Mouse (Mus musculus) thymus, postnatal 4 days (tissue): ENCODE measurements around the gene Slc25a42.
A peak's percentile ranks its signal among the peaks of the same experiment; 100 is the strongest.

Experiments used
- DNase-seq: peaks from one replicate; pipeline ENCODE4 v3.0.0; 2021

Slc25a42 gene

GRCm38 (mm10) chr8:70214411-70214810 lies 2.3 kb upstream of the Slc25a42 start:
- DNase-seq = no peak

DNA sequence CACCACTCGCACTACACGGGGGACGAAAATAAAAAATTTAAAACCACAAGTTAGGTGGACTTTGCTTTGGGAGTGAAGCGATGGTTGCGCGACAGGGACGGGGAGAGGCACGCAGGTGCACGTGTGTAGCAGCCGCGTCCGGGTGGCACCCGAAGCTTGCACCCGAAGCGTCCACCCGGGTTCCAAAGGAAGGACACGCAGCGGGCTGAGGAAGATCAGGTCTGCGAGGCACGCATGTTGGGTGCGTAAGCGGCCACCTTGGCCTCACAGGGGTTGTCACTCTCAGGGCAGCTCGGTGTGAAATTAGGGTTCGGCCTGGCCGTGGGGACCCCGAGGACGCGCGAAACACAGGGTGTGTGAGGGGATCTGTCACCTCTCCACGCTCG lies 386 bp downstream of the Slc25a42 start:
- no peak for DNase-seq

DNA sequence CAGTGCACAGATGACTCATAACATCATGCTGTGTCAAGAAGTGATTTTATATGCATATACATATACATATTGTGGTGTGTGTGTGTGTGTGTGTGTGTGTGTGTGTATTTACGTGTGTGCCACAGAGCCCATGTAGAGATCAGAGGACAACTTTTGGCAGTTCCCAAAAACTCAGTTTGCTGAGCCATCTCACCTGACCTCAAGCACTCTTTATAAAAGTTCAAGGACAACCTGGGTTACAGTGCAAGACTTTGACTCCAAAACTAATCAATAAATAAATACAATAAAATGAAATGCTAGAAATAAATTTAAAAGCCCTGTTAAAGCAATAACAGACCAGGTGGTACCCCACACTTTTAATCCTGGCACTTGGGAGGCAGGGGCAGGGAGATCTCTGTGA lies 830 bp downstream of the Slc25a42 start:
- DNase-seq = no peak

- DNase-seq = no peak
These were observed 1.6 kb downstream of the Slc25a42 start for GRCm38 (mm10) chr8:70210538-70210937.

DNA sequence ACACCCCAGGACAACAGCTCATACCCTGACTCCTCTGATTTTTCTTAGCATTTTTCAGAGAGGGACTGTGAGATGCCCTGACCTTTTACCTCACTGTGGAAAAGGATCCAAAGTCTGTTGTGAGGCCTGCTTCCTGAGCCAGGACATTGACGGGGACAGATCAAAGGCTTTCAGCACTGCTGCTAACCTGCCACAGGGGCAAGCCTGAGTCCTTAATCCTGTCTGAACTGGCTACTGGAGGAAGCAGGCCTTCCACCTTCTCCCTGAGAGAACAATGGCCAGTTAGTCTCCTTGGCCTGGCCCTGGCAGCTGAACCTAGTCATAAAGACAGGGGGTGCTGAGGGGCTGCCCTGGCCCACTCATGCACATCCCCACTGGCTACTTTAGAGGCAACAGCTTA lies 4.0 kb downstream of the Slc25a42 start:
- DNase-seq = no peak

DNA sequence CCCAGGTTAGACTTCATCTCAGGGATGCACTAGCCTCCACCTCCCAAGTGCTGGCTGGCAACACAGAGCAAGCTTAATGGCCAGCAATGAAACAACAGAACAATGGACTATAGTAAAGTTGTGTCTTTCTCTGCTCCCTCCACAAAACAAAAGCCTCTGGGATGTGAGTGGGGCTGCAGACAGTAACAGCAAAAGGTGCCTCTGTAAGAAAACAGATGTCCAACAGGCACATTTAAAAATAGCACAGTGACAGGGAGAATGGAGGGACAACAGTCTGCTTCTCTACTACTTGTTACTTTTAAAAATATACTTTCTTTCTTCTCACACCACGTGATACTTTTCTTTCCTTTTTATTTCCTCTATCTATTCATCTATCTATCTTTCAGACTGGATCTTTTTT lies 7.3 kb downstream of the Slc25a42 start:
- no peak for DNase-seq

GRCm38 (mm10) chr8:70203072-70203471 lies 9.0 kb downstream of the Slc25a42 start:
- no peak for DNase-seq

DNA sequence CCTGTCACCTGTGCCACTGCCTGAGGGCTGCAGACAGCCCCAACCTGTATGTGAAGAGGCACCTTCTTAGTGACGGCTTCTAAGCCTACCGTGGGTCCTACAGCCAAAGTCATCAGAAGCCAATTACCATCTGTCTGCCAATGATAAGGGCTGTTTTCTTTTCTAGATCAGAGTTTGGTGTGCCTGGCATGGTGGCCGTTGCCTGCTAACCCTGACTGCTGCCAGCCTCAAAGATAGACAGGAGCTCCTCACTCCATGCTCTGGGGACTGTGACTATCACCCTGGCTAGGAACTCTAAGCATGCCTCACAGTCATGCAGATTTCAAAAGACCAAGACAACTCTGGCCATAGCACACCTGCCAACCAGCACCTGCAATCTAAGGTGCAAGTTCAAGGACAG lies 10.7 kb downstream of the Slc25a42 start:
- DNase-seq = no peak

DNA sequence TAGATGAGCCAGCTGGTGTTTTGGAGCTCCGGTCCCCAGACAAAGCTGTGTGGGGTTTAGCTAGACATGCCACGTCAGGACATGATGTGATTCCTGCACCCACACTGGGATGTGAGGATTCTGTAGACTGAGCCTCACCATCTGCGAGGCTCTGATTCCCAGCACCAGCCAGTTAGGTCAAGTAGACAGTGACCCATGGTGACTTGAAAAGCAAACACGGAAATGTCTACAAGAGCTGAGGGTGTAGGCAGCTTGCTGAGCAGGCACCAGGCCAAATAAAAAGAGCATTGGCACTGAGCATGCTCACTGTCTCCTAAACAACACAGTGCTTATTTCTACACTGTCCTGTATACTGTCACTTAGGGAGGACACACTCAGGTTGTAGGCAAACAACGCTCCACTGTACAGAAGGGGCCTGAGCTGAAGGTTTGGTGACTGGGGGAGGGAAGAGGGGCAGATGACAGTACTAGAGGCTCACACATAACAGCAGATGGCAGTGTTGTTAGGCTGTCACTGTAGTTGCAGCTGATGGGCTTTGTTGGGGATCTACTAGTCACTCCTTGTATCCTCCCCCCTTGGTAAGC lies 11.9 kb downstream of the Slc25a42 start:
- peak; percentile 27 for DNase-seq

- no peak for DNase-seq
These were observed 14.5 kb downstream of the Slc25a42 start for GRCm38 (mm10) chr8:70197603-70198002.

GRCm38 (mm10) chr8:70195762-70196161 lies 16.3 kb downstream of the Slc25a42 start:
- no peak for DNase-seq

- DNase-seq = no peak
These were observed 17.9 kb downstream of the Slc25a42 start for GRCm38 (mm10) chr8:70194191-70194590.

GRCm38 (mm10) chr8:70193238-70193637 lies 18.9 kb downstream of the Slc25a42 start:
- no peak for DNase-seq

GRCm38 (mm10) chr8:70188707-70189106 lies 23.4 kb downstream of the Slc25a42 start:
- DNase-seq = no peak

GRCm38 (mm10) chr8:70183194-70183593 lies 28.9 kb downstream of the Slc25a42 start:
- no peak for DNase-seq

- no peak for DNase-seq
These were observed 30.2 kb downstream of the Slc25a42 start for GRCm38 (mm10) chr8:70181903-70182252.

GRCm38 (mm10) chr8:70181212-70181902 lies 30.7 kb downstream of the Slc25a42 start:
- DNase-seq = no peak

- no peak for DNase-seq
These were observed 33.0 kb downstream of the Slc25a42 start for GRCm38 (mm10) chr8:70179082-70179481.

GRCm38 (mm10) chr8:70178231-70178630 lies 33.9 kb downstream of the Slc25a42 start:
- DNase-seq = no peak

DNA sequence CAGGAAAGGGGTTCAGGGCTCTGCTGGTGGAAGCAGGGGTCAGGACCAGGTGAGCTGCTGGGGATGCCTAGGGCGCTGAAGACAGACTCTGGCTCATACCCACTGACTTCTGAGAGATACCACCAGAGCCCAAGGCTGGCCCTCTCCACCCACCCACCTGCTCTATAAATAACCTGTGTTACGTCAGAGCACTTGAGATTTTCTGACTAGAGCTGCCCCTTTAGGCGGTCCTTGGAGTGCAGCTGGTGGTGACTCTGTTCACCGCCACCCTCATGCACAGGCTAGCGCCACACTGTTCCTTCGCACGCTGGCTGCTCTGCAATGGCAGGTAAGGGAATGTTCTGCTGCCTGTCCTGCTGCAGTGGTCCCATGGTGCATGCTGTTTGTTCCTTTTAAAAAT lies 38.0 kb downstream of the Slc25a42 start:
- DNase-seq = no peak

DNA sequence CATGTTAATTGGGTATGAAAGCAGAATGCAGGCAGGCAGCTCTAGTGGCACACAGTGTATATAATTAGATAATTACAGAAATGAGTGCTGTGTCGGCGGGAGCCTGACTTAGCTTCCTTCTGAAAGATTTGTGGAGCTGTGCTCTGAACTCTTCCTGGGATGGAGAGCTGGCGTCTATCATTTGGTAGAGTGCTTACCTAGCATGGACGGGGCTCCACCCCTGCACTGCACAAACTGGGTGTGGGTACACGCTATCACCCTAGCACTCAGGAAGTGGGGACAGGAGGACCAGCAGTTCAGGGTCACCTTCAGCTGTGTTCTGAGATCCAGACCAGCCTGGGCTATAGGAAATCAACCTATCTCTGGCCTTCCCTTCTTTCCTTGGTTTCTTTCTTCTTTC lies 38.8 kb downstream of the Slc25a42 start:
- DNase-seq = no peak

DNA sequence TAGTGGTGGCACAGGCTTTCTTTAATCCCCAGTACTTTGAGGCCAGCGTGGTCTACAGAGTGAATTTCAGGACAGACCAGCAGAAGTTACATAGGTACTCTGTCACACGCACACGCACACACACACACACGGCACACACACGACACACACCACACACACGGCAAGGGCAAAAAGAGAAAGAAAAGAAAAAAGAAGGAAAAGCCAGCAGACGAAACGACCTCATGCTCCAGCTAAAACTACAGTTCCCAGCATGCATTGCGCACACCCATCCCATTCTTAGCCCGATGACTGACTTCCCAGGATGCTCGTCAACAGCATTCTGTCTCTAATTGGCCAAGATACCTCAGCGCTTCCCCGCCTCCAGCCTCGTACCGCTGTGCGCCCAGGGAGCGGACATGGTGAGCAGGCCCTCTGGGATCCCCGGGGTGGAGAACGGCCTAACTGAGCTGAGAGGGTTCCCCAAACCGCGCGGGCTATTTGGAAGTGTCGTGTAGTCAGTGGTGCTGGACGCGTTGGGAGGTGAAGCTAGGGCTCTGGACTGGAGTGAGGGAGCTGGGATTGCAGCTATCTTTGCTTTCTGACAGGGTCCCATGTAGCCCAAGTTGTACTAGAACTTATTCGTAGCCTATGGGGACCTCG lies 39.9 kb downstream of the Slc25a42 start, which contains the start of gene Tmem161a:
Gene Tmem161a, plus strand, starts transcription at position 314 of the 639 bp plus-strand sequence.
- peak; percentile 88 for DNase-seq

DNA sequence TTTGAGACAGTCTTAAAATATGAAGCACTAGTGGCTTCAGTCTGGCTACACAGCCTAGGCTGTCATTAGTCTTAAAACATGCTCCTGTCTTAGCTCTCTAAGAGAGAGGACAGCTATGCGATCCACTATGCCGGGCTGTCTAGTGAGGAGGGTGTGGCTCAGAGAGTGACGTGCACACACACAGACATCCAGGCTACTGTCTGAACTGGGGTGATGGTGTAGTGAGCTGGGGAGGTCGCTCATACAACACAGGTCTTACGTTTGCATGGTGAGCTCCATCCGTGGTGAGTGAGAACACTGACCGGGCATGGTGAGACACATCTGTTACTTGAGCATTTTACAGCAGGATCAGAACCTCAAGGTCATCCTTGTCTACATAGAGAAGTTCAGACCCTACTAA lies 40.9 kb downstream of the Slc25a42 start:
- no peak for DNase-seq

GRCm38 (mm10) chr8:70170748-70171147 lies 41.4 kb downstream of the Slc25a42 start:
- DNase-seq = no peak

DNA sequence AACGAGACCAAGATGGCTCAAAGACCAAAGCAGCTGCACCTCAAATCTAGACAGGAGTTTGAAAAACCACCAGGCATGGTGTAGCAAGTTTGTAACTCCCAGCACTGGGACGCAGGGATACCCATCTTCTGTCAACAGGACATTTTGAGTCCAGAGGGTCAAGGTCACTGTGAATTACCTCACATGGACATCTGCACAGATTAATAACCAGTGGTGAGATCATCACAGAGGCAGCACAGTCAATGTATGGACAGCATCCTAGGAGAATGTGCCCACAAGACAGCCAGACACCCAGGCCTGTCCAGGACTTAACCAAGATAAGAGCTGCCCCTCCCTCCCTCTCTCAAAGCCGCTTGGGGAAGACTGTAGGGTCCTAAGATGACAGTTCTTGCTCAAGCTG lies 42.0 kb downstream of the Slc25a42 start:
- no peak for DNase-seq
